Mouse (Mus musculus): ENCODE measurements around the gene Rsph3b. TPM values are rescaled to one million over a fixed set of nuclear protein-coding genes. Genes with fewer than 3 reads are reported as not detected.
"Not testable (repeated sequence)": the region's sequence is repeated elsewhere in the genome, so short reads cannot be mapped to it uniquely, and the experiment has no call there.

Rsph3b gene
- polyA plus RNA-seq, 1 experiment: 19.4 TPM

DNA sequence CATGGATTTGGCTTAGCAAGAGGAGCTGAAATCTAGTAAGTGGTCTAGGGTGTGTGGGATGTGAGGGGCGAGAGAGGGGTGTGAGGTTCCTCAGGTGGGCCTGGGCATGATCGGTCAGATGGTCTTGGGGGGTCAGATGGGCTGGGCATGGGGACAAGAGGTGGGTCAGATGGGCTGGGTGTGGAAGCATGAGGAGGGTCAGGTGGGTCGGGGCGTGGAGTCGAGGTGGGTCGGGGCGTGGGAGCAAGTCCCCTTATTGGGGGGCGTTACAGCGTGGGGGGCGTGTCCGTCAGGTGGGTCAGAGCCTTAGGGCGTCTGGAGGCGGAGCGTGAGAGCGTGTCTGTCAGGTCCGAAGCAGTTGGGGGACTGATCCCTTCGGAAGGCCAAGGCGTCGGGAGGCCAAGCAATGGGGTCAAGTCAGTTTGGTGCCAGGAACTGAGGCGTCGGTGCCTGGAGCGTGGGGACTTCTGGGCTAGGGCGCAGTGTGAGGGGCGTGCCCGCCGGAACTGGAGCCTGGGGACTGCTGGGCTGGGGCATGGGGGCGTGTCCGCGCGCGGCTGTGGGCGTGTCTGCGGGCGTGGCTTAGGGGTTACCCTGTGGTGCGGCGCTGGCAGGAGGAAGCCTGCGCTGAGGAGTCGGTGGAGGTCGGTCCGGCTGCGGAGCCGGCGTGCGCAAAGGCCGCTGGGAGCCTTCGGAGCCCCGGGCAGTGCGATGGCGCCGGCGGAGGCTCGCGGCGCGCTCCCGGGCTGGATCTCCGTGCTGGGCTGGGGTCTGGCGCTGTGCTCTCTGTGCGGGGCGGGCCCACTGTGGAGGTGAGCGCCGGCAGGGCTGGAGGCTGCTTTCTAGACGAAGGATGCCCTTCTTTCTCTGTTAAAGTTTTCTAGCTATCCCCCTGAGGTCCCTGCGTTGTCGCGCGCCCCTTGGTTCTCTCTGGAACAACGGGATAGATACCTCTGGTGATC is 30.1 kb upstream of the Rsph3b start, which contains the start of gene Gm49721:
TSS of gene Gm49721 (plus strand) at position 618 of the 962 bp plus-strand sequence.
- H3K36me3 ChIP-seq (ENCODE audit: control insufficient read depth, insufficient read depth, low read length); H3K27me3 ChIP-seq (ENCODE audit: control insufficient read depth, insufficient read depth, low read length): not testable (repeated sequence)
- H3K27ac ChIP-seq (ENCODE audit: control insufficient read depth, insufficient read depth, low read length): peak within 1 kb of the TSS; percentile 68; the same call in 1 of the 2 replicates
- peaks cover 10% of the 10 kb centered on the region for H3K4me1 ChIP-seq (replicated peaks; ENCODE audit: control insufficient read depth, insufficient read depth, low read length)
- 2% methylated on average over 58 of the region's 68 CpGs for WGBS
- peak within 1 kb of the TSS; percentile 94 for H3K4me3 ChIP-seq (ENCODE audit: control insufficient read depth, insufficient read depth, low read length)
- DNase-seq: peak; percentile 71
- 0 out of 2 replicates have a peak, but pooled peaks have one; percentile 33 for TF ChIP-seq POLR2A (IDR thresholded peaks at IDR 0.05; ENCODE audit: control insufficient read depth, extremely low read depth, insufficient read depth, low read length, poor library complexity)

DNA sequence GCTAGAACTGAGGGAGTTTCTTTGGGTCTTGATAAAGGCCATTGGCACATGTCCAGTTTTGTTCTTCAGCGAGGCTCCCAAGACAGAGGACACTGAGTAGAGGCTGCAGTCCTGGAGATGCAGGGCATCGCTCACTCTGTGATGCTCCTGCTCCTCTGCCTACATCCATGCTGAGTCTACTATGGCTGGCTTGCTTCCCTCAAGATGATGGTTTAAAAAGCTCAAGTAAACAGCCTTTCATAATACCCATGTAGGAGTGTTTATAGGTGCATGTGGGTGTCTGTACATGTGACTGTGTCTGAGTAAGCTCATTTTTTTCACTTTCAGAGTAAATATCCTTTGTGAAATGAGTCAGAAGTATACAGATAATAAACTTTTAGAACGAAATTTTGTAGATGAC is 26.5 kb upstream of the Rsph3b start:
- not testable (repeated sequence) for H3K36me3 ChIP-seq (ENCODE audit: control insufficient read depth, insufficient read depth, low read length); H3K27ac ChIP-seq (ENCODE audit: control insufficient read depth, insufficient read depth, low read length); DNase-seq; H3K4me1 ChIP-seq (replicated peaks; ENCODE audit: control insufficient read depth, insufficient read depth, low read length); H3K27me3 ChIP-seq (ENCODE audit: control insufficient read depth, insufficient read depth, low read length); H3K4me3 ChIP-seq (ENCODE audit: control insufficient read depth, insufficient read depth, low read length)
- 89% methylated on average over 3 of the region's 3 CpGs for WGBS

DNA sequence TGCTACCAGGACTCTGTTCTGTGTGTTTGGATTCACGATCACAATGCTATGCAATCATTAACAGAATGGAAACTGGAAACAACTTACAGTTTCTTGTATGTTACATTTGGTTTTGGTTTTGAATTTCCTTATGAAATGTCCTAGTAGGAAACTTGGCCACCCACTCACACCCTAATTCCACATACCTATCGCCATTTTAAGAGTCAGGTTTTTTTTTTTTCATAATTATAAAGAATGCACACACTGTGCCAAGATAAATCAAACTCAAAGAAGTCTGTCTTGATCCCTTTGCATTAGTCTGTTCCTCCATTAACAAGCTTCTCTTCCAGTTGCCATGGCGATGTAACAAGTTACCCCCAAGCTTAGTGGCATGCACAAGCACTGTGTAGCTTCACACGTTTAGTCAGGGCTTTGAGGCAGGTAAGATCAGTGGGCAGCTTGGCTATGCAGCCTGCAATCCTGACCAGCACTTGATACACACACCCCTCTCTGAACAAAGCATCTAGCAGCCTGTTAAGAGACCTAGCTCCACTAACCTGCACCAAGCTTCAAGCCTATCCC is 24.4 kb upstream of the Rsph3b start:
- H3K27ac ChIP-seq (ENCODE audit: control insufficient read depth, insufficient read depth, low read length); H3K27me3 ChIP-seq (ENCODE audit: control insufficient read depth, insufficient read depth, low read length); H3K36me3 ChIP-seq (ENCODE audit: control insufficient read depth, insufficient read depth, low read length); H3K4me1 ChIP-seq (replicated peaks; ENCODE audit: control insufficient read depth, insufficient read depth, low read length); H3K4me3 ChIP-seq (ENCODE audit: control insufficient read depth, insufficient read depth, low read length); DNase-seq: not testable (repeated sequence)
- WGBS: 92% methylated on average over 4 of the region's 4 CpGs

DNA sequence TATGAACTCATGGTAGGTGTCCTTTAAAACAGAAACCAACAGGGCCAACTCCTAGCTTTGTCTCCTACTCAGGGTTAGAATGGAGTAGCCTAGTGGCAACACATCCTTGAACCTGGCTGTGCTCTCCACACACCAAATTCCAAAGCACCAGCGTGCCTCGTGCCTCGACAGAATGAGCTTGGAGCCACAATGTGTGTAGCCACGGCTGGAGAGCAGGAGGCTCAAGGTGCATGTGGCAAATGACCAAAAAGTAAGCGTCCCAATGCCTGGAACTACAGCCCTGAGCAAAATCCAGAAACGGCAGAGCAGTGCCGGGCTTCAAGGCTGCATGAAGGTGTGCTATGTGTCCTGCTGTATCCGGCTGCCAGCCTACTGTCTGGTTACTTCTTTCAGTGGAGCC is 22.8 kb upstream of the Rsph3b start:
- not testable (repeated sequence) for H3K27me3 ChIP-seq (ENCODE audit: control insufficient read depth, insufficient read depth, low read length)

DNA sequence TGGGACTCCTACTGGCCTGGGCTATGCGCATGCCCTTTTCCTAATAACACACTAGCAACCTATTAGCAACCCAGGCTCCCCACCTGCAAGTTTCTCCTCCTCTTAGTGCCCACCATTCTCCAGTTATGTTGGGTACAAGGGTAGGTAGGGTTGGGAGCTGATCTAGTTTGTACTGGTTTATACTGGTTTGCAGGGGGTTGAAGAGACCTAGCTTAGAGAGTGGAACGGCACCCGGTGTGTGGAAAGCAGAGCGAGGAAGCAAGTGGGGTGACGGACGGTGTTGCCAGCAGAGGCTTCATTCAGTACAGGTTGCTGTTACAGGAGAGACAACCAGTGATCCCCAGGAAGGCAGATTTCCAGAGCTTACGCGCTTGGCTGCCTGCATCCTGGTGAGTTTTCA is 21.9 kb upstream of the Rsph3b start, which contains the start of gene Rnaset2b:
TSS of gene Rnaset2b (plus strand) at position 301 of the 400 bp plus-strand sequence.
- not testable (repeated sequence) for H3K36me3 ChIP-seq (ENCODE audit: control insufficient read depth, insufficient read depth, low read length); H3K4me1 ChIP-seq (replicated peaks; ENCODE audit: control insufficient read depth, insufficient read depth, low read length); H3K27ac ChIP-seq (ENCODE audit: control insufficient read depth, insufficient read depth, low read length); H3K4me3 ChIP-seq (ENCODE audit: control insufficient read depth, insufficient read depth, low read length); DNase-seq; H3K27me3 ChIP-seq (ENCODE audit: control insufficient read depth, insufficient read depth, low read length)
- WGBS: 86% methylated on average over 1 of the region's 8 CpGs

More for the DNA sequence above, 22.8 kb upstream of the Rsph3b start:
- DNase-seq; H3K36me3 ChIP-seq (ENCODE audit: control insufficient read depth, insufficient read depth, low read length); H3K4me1 ChIP-seq (replicated peaks; ENCODE audit: control insufficient read depth, insufficient read depth, low read length); H3K4me3 ChIP-seq (ENCODE audit: control insufficient read depth, insufficient read depth, low read length); H3K27ac ChIP-seq (ENCODE audit: control insufficient read depth, insufficient read depth, low read length): not testable (repeated sequence)
- 94% methylated on average over 8 of the region's 8 CpGs for WGBS

DNA sequence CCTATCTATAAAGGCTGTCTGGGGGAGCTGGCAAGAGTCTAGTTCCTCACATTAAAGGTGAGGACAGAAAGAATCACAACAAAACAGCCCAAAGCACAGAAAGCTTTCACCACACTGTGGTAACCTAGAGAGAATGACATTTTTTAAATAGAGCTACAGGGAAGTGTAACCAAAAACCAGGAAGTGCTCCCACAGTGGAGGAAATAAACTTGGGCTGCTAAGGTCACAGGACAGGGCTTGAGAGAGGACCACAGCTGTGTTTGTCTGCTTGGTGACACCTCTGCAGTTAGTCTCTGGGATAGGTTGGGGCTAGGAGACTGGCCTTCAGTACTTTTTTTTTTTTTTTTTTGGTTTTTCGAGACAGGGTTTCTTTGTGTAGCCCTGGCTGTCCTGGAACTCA is 19.2 kb upstream of the Rsph3b start:
- WGBS: 10% methylated on average over 1 of the region's 1 CpGs
- not testable (repeated sequence) for DNase-seq; H3K27me3 ChIP-seq (ENCODE audit: control insufficient read depth, insufficient read depth, low read length); H3K4me1 ChIP-seq (replicated peaks; ENCODE audit: control insufficient read depth, insufficient read depth, low read length); H3K4me3 ChIP-seq (ENCODE audit: control insufficient read depth, insufficient read depth, low read length); H3K27ac ChIP-seq (ENCODE audit: control insufficient read depth, insufficient read depth, low read length); H3K36me3 ChIP-seq (ENCODE audit: control insufficient read depth, insufficient read depth, low read length)

DNA sequence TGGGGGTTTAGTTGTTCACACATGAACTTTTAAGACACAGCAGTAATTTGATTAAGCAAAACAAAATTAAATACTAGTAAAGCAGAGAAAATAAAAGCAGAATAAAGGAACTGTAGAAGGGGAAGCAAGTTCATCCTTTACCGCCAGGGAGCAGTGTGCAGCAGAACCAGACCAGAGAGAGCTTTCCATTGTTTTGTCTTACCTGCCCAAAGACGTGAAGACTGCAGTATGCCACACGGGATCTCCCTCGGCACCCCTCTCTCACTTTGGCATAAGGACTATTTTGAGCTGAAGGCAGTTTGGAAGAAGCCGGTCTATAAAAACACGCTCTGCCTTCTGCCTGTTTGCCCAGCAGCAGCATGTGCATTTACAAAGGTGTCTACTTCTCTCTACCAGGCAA is 16.9 kb upstream of the Rsph3b start:
- not testable (repeated sequence) for H3K27ac ChIP-seq (ENCODE audit: control insufficient read depth, insufficient read depth, low read length); H3K36me3 ChIP-seq (ENCODE audit: control insufficient read depth, insufficient read depth, low read length); H3K4me3 ChIP-seq (ENCODE audit: control insufficient read depth, insufficient read depth, low read length); H3K27me3 ChIP-seq (ENCODE audit: control insufficient read depth, insufficient read depth, low read length)
- peak; percentile 24 for DNase-seq
- WGBS: 11% methylated on average over 6 of the region's 6 CpGs
- H3K4me1 ChIP-seq (replicated peaks; ENCODE audit: control insufficient read depth, insufficient read depth, low read length): peaks cover 11% of the 10 kb centered on the region

DNA sequence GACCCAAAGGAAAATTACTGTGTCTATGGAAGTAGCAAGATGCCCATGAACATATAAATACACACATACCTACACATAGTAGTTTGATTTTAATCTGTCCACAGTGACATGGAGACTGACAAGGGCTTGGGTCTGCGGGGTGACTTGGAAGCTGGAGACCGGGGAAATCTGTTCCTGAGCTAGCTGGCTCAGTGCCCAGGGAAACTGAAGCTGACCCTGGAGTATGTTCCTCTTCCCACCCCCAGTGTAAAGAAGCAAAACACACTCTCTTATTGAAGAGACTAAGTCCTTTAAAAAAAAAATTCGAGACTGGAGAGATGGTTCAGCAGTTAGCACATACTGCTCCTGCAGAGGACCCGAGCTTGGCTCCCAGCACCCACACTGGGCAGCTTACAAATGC is 14.5 kb upstream of the Rsph3b start:
- Histone ChIP-seq H3K4me1 (replicated peaks; ENCODE audit: control insufficient read depth, insufficient read depth, low read length) (peaks cover 11% of the 10 kb centered on the region), H3K27ac (ENCODE audit: control insufficient read depth, insufficient read depth, low read length) (peak overlapping the region; percentile 70)
- H3K4me3 ChIP-seq (ENCODE audit: control insufficient read depth, insufficient read depth, low read length); H3K27me3 ChIP-seq (ENCODE audit: control insufficient read depth, insufficient read depth, low read length); H3K36me3 ChIP-seq (ENCODE audit: control insufficient read depth, insufficient read depth, low read length); DNase-seq: not testable (repeated sequence)
- WGBS: 25% methylated on average over 4 of the region's 4 CpGs

DNA sequence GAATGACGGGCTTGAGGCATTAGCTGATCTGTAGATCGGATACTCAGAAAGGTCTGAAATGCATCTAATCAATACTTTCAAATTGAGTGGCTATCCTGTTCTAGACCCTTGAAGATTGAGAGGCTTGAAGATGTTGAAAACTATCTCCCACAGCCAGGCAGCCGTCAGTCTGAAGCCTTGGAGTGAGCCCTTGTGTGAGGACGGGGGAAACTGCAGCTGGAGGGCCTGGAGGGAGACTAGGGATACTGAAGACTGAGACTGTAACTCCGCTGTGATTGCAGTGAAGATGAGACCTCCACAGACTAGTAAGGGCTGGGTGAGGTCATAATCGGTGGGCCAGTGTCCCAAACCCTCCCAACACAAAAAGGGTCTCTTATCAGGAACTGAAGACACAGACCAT is 13.9 kb upstream of the Rsph3b start:
- WGBS: 37% methylated on average over 4 of the region's 6 CpGs
- not testable (repeated sequence) for H3K27me3 ChIP-seq (ENCODE audit: control insufficient read depth, insufficient read depth, low read length); H3K4me3 ChIP-seq (ENCODE audit: control insufficient read depth, insufficient read depth, low read length); H3K36me3 ChIP-seq (ENCODE audit: control insufficient read depth, insufficient read depth, low read length)
- Histone ChIP-seq H3K4me1 (replicated peaks; ENCODE audit: control insufficient read depth, insufficient read depth, low read length) (peaks cover 11% of the 10 kb centered on the region), H3K27ac (ENCODE audit: control insufficient read depth, insufficient read depth, low read length) (peak overlapping the region; percentile 73)
- DNase-seq: peak; percentile 13

DNA sequence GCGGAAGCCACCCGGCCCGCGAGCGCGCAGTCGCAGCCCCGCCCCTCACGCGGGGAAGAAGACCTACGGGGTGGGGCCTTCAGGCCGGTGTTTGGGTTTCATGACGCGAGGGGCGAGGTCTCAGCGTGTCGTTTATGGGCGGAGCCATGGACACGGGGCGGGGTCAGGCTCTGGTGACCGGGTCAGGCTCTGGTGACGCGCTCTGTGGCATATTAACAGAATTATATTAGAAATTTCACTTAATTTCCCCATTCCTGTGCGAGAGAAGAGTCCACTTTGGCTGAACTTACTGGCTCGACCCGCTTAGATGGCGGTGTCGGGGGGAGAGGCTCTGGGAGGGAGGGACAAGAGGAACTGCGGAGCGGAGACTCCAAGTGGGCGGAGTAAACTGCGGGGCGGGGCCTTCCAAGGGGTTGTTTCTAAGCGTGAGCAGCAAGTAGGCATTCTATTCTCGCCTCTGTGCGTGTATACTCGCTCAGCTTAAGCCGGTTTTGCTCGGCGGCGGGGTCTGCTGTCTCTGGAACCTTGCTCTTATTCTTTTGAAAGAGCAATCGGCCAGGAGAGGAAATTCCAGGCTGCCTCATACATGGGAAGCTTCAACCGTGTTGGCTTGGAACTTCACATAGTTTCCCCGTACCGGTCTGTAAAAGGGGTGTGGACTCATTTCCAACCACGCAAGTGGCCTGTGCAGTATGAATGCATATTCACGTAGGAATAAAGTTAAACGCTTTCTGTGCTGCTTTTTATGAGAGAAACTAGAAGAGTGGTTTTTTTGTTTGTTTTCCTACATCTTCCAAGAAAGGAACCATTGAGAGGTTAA is 12.9 kb upstream of the Rsph3b start:
- Histone ChIP-seq H3K27ac (ENCODE audit: control insufficient read depth, insufficient read depth, low read length) (peak overlapping the region; percentile 78), H3K4me1 (replicated peaks; ENCODE audit: control insufficient read depth, insufficient read depth, low read length) (peaks cover 11% of the 10 kb centered on the region), H3K4me3 (ENCODE audit: control insufficient read depth, insufficient read depth, low read length) (peak overlapping the region; percentile 53)
- H3K27me3 ChIP-seq (ENCODE audit: control insufficient read depth, insufficient read depth, low read length); H3K36me3 ChIP-seq (ENCODE audit: control insufficient read depth, insufficient read depth, low read length): not testable (repeated sequence)
- under 1% methylated on average over 20 of the region's 48 CpGs for WGBS
- peak; percentile 22 for DNase-seq

Data from thymus, adult 2 months (tissue).